Mouse (Mus musculus) G1E (cell line): ENCODE results near the gene Psmd7.

Experiments
- CTCF ChIP-seq: IDR thresholded peaks from 2 replicates; pipeline ENCODE4 v1.5.1; 2012; ENCODE audit warnings: low read depth, low read length, inconsistent platforms, mixed read lengths
- GATA2 ChIP-seq: IDR thresholded peaks from 2 replicates; pipeline ENCODE4 v1.6.1; 2012; ENCODE audit warnings: low read depth, low read length, inconsistent platforms, borderline replicate concordance
- POLR2AphosphoS5 ChIP-seq: IDR thresholded peaks from 2 replicates; pipeline ENCODE4 v1.6.1; 2012; ENCODE audit warnings: low read depth, low read length, inconsistent platforms; ENCODE audit not compliant: insufficient replicate concordance
- TAL1 ChIP-seq: conservative IDR thresholded peaks from 2 replicates; pipeline ENCODE4 v1.6.1; 2012; ENCODE audit warnings: low read depth, low read length, inconsistent platforms, mixed read lengths

GRCm38 (mm10) chr8:107555231-107555630 is 33.0 kb downstream of the Psmd7 start:
- TF ChIP-seq CTCF (no peak), GATA2 (no peak), POLR2AphosphoS5 (no peak), TAL1 (no peak)
